Mouse (Mus musculus): ENCODE measurements around the gene Chrm2. TPM values are rescaled to one million over a fixed set of nuclear protein-coding genes. Genes with fewer than 3 reads are reported as not detected.

The Chrm2 gene
- polyA plus RNA-seq, 1 experiment from 2014 or later: 11.9 TPM

GRCm38 (mm10) chr6:36409016-36409415 lies 21.1 kb downstream of the Chrm2 start:
- Histone ChIP-seq H3K9ac (no peak overlapping the region), H3K27me3 (ENCODE audit: control insufficient read depth, insufficient read depth, low read length) (no peaks in the 10 kb centered on the region), H3K4me2 (replicated peaks) (no peak overlapping the region), H3K4me1 (replicated peaks; ENCODE audit: control insufficient read depth, insufficient read depth, low read length) (no peaks in the 10 kb centered on the region), H3K9me3 (ENCODE audit: control insufficient read depth, low read length) (no peaks in the 10 kb centered on the region), H3K36me3 (replicated peaks; ENCODE audit: control insufficient read depth, insufficient read depth) (no peaks in the 10 kb centered on the region), H3K4me3 (replicated peaks; ENCODE audit: low read length) (no peak overlapping the region), H3K27ac (no peak overlapping the region)
- ATAC-seq (ENCODE audit: low FRiP score) (no peak), DNase-seq (ENCODE audit: low spot score) (no peak)

GRCm38 (mm10) chr6:36410057-36410456 lies 22.2 kb downstream of the Chrm2 start:
- no peak overlapping the region for H3K4me3 ChIP-seq (replicated peaks; ENCODE audit: low read length)
- H3K9ac ChIP-seq: no peak overlapping the region
- DNase-seq (ENCODE audit: low spot score) (no peak), ATAC-seq (ENCODE audit: low FRiP score) (no peak)
- WGBS: 90% methylated on average over 2 of the region's 2 CpGs
- no peak overlapping the region for H3K4me2 ChIP-seq (replicated peaks)
- H3K36me3 ChIP-seq (replicated peaks; ENCODE audit: control insufficient read depth, insufficient read depth): no peaks in the 10 kb centered on the region
- H3K27me3 ChIP-seq (ENCODE audit: control insufficient read depth, insufficient read depth, low read length): no peaks in the 10 kb centered on the region
- H3K27ac ChIP-seq: no peak overlapping the region
- H3K4me1 ChIP-seq (replicated peaks; ENCODE audit: control insufficient read depth, insufficient read depth, low read length): no peaks in the 10 kb centered on the region
- H3K9me3 ChIP-seq (ENCODE audit: control insufficient read depth, low read length): no peaks in the 10 kb centered on the region

GRCm38 (mm10) chr6:36419716-36420115 lies 31.8 kb downstream of the Chrm2 start:
- Histone ChIP-seq H3K9ac (no peak overlapping the region), H3K4me1 (replicated peaks; ENCODE audit: control insufficient read depth, insufficient read depth, low read length) (no peaks in the 10 kb centered on the region), H3K27me3 (ENCODE audit: control insufficient read depth, insufficient read depth, low read length) (no peaks in the 10 kb centered on the region), H3K27ac (no peak overlapping the region), H3K9me3 (ENCODE audit: control insufficient read depth, low read length) (no peaks in the 10 kb centered on the region), H3K4me2 (replicated peaks) (no peak overlapping the region), H3K36me3 (replicated peaks; ENCODE audit: control insufficient read depth, insufficient read depth) (no peaks in the 10 kb centered on the region), H3K4me3 (replicated peaks; ENCODE audit: low read length) (no peak overlapping the region)
- WGBS: 39% methylated on average over 2 of the region's 2 CpGs
- no peak for DNase-seq (ENCODE audit: low spot score)
- no peak for ATAC-seq (ENCODE audit: low FRiP score)

- H3K9me3 ChIP-seq (ENCODE audit: control insufficient read depth, low read length): no peaks in the 10 kb centered on the region
- H3K4me3 ChIP-seq (replicated peaks; ENCODE audit: low read length): no peak overlapping the region
- H3K4me1 ChIP-seq (replicated peaks; ENCODE audit: control insufficient read depth, insufficient read depth, low read length): no peaks in the 10 kb centered on the region
- no peak overlapping the region for H3K27ac ChIP-seq
- no peaks in the 10 kb centered on the region for H3K36me3 ChIP-seq (replicated peaks; ENCODE audit: control insufficient read depth, insufficient read depth)
- DNase-seq (ENCODE audit: low spot score) (no peak), ATAC-seq (ENCODE audit: low FRiP score) (no peak)
- H3K4me2 ChIP-seq (replicated peaks): no peak overlapping the region
- WGBS: 92% methylated on average over 6 of the region's 6 CpGs
- no peaks in the 10 kb centered on the region for H3K27me3 ChIP-seq (ENCODE audit: control insufficient read depth, insufficient read depth, low read length)
- H3K9ac ChIP-seq: no peak overlapping the region
These were observed 50.1 kb downstream of the Chrm2 start for GRCm38 (mm10) chr6:36437964-36438363.

GRCm38 (mm10) chr6:36439218-36439617 lies 51.3 kb downstream of the Chrm2 start:
- Histone ChIP-seq H3K4me3 (replicated peaks; ENCODE audit: low read length) (no peak overlapping the region), H3K27me3 (ENCODE audit: control insufficient read depth, insufficient read depth, low read length) (no peaks in the 10 kb centered on the region), H3K9ac (no peak overlapping the region), H3K9me3 (ENCODE audit: control insufficient read depth, low read length) (no peaks in the 10 kb centered on the region), H3K4me2 (replicated peaks) (no peak overlapping the region), H3K4me1 (replicated peaks; ENCODE audit: control insufficient read depth, insufficient read depth, low read length) (no peaks in the 10 kb centered on the region), H3K36me3 (replicated peaks; ENCODE audit: control insufficient read depth, insufficient read depth) (no peaks in the 10 kb centered on the region), H3K27ac (no peak overlapping the region)
- 78% methylated on average over 2 of the region's 2 CpGs for WGBS
- no peak for DNase-seq (ENCODE audit: low spot score)
- ATAC-seq (ENCODE audit: low FRiP score): no peak

- ATAC-seq (ENCODE audit: low FRiP score) (no peak), DNase-seq (ENCODE audit: low spot score) (no peak)
- H3K9ac ChIP-seq: no peak overlapping the region
These were observed 63.6 kb downstream of the Chrm2 start for GRCm38 (mm10) chr6:36451480-36451879.

GRCm38 (mm10) chr6:36455071-36455470 lies 67.2 kb downstream of the Chrm2 start:
- no peaks in the 10 kb centered on the region for H3K9me3 ChIP-seq (ENCODE audit: control insufficient read depth, low read length)
- no peak overlapping the region for H3K9ac ChIP-seq
- H3K4me2 ChIP-seq (replicated peaks): no peak overlapping the region
- no peak overlapping the region for H3K27ac ChIP-seq
- ATAC-seq (ENCODE audit: low FRiP score) (no peak), DNase-seq (ENCODE audit: low spot score) (no peak)
- no peaks in the 10 kb centered on the region for H3K36me3 ChIP-seq (replicated peaks; ENCODE audit: control insufficient read depth, insufficient read depth)
- H3K4me3 ChIP-seq (replicated peaks; ENCODE audit: low read length): no peak overlapping the region
- no peaks in the 10 kb centered on the region for H3K27me3 ChIP-seq (ENCODE audit: control insufficient read depth, insufficient read depth, low read length)
- H3K4me1 ChIP-seq (replicated peaks; ENCODE audit: control insufficient read depth, insufficient read depth, low read length): no peaks in the 10 kb centered on the region

More at GRCm38 (mm10) chr6:36451480-36451879, 63.6 kb downstream of the Chrm2 start:
- no peaks in the 10 kb centered on the region for H3K27me3 ChIP-seq (ENCODE audit: control insufficient read depth, insufficient read depth, low read length)
- H3K4me1 ChIP-seq (replicated peaks; ENCODE audit: control insufficient read depth, insufficient read depth, low read length): no peaks in the 10 kb centered on the region
- H3K36me3 ChIP-seq (replicated peaks; ENCODE audit: control insufficient read depth, insufficient read depth): no peaks in the 10 kb centered on the region
- no peak overlapping the region for H3K4me3 ChIP-seq (replicated peaks; ENCODE audit: low read length)
- no peak overlapping the region for H3K4me2 ChIP-seq (replicated peaks)
- H3K9me3 ChIP-seq (ENCODE audit: control insufficient read depth, low read length): no peaks in the 10 kb centered on the region
- H3K27ac ChIP-seq: no peak overlapping the region

- Histone ChIP-seq H3K9me3 (ENCODE audit: control insufficient read depth, low read length) (no peaks in the 10 kb centered on the region), H3K9ac (no peak overlapping the region), H3K27ac (no peak overlapping the region)
These were observed 69.1 kb downstream of the Chrm2 start for GRCm38 (mm10) chr6:36457015-36457414.

GRCm38 (mm10) chr6:36464008-36464407 lies 76.1 kb downstream of the Chrm2 start:
- no peaks in the 10 kb centered on the region for H3K36me3 ChIP-seq (replicated peaks; ENCODE audit: control insufficient read depth, insufficient read depth)
- H3K27ac ChIP-seq: no peak overlapping the region
- no peaks in the 10 kb centered on the region for H3K9me3 ChIP-seq (ENCODE audit: control insufficient read depth, low read length)
- H3K27me3 ChIP-seq (ENCODE audit: control insufficient read depth, insufficient read depth, low read length): no peaks in the 10 kb centered on the region
- no peak overlapping the region for H3K9ac ChIP-seq
- ATAC-seq (ENCODE audit: low FRiP score) (no peak), DNase-seq (ENCODE audit: low spot score) (no peak)
- H3K4me2 ChIP-seq (replicated peaks): no peak overlapping the region
- no peak overlapping the region for H3K4me3 ChIP-seq (replicated peaks; ENCODE audit: low read length)
- WGBS: 83% methylated on average over 3 of the region's 3 CpGs
- no peaks in the 10 kb centered on the region for H3K4me1 ChIP-seq (replicated peaks; ENCODE audit: control insufficient read depth, insufficient read depth, low read length)

More at GRCm38 (mm10) chr6:36457015-36457414, 69.1 kb downstream of the Chrm2 start:
- DNase-seq (ENCODE audit: low spot score): no peak
- H3K4me3 ChIP-seq (replicated peaks; ENCODE audit: low read length): no peak overlapping the region
- no peaks in the 10 kb centered on the region for H3K36me3 ChIP-seq (replicated peaks; ENCODE audit: control insufficient read depth, insufficient read depth)
- 74% methylated on average over 1 of the region's 1 CpGs for WGBS
- H3K4me2 ChIP-seq (replicated peaks): no peak overlapping the region
- ATAC-seq (ENCODE audit: low FRiP score): no peak
- H3K27me3 ChIP-seq (ENCODE audit: control insufficient read depth, insufficient read depth, low read length): no peaks in the 10 kb centered on the region
- no peaks in the 10 kb centered on the region for H3K4me1 ChIP-seq (replicated peaks; ENCODE audit: control insufficient read depth, insufficient read depth, low read length)

- 49% methylated on average over 4 of the region's 4 CpGs for WGBS
- ATAC-seq (ENCODE audit: low FRiP score) (no peak), DNase-seq (ENCODE audit: low spot score) (no peak)
- no peaks in the 10 kb centered on the region for H3K9me3 ChIP-seq (ENCODE audit: control insufficient read depth, low read length)
- no peaks in the 10 kb centered on the region for H3K36me3 ChIP-seq (replicated peaks; ENCODE audit: control insufficient read depth, insufficient read depth)
- H3K4me2 ChIP-seq (replicated peaks): no peak overlapping the region
- H3K27me3 ChIP-seq (ENCODE audit: control insufficient read depth, insufficient read depth, low read length): no peaks in the 10 kb centered on the region
- H3K4me3 ChIP-seq (replicated peaks; ENCODE audit: low read length): no peak overlapping the region
- H3K9ac ChIP-seq: no peak overlapping the region
- H3K4me1 ChIP-seq (replicated peaks; ENCODE audit: control insufficient read depth, insufficient read depth, low read length): no peaks in the 10 kb centered on the region
- no peak overlapping the region for H3K27ac ChIP-seq
These were observed 96.3 kb downstream of the Chrm2 start for GRCm38 (mm10) chr6:36484132-36484665.

Data from hindbrain, embryonic 14.5 days (tissue).